Mouse (Mus musculus) ES-E14 (cell line): Measurements from ENCODE around the gene Fpgs. TPM values are rescaled to one million over a fixed set of nuclear protein-coding genes. Genes with fewer than 3 reads are reported as not detected.

Experiments
- DNase-seq: peaks from one replicate; pipeline ENCODE4 v3.0.0-alpha.2; 2013; ENCODE audit warnings: low read depth, low spot score
- H3K27ac ChIP-seq: 2 replicates; pipeline ENCODE4 v1.5.1; 2012; ENCODE audit warnings: low read depth, mild to moderate bottlenecking, low read length, moderate library complexity, mixed read lengths; ENCODE audit not compliant: poor library complexity, insufficient read depth, severe bottlenecking
- H3K36me3 ChIP-seq: 2 replicates; pipeline ENCODE4 v1.6.1; 2012; ENCODE audit warnings: mild to moderate bottlenecking, low read length, moderate library complexity, mixed read lengths; ENCODE audit not compliant: control insufficient read depth, poor library complexity, insufficient read depth, severe bottlenecking
- H3K4me1 ChIP-seq, 2 experiments: fragments of 150-350 bp in 1 of 2; sonication (generic) in 1 of 2; 2 replicates each; pipeline ENCODE4 v1.6.1; 2012; ENCODE audit warnings: low read length in 2 of 2, mild to moderate bottlenecking in 1 of 2, mixed read lengths in 1 of 2; ENCODE audit not compliant: control insufficient read depth in 2 of 2, insufficient read depth in 2 of 2, poor library complexity in 1 of 2
- H3K4me3 ChIP-seq, 2 experiments: fragments of 150-350 bp in 1 of 2; sonication (generic) in 1 of 2; 2 replicates each; pipeline ENCODE4 v1.5.1; 2012; ENCODE audit warnings: low read length in 2 of 2, low read depth in 1 of 2, mild to moderate bottlenecking in 1 of 2, mixed read lengths in 1 of 2; ENCODE audit not compliant: insufficient read depth in 1 of 2, poor library complexity in 1 of 2, severe bottlenecking in 1 of 2
- H3K9ac ChIP-seq: 2 replicates; pipeline ENCODE4 v1.6.1; 2012; ENCODE audit warnings: low read depth, mild to moderate bottlenecking, low read length, mixed read lengths; ENCODE audit not compliant: poor library complexity, insufficient read depth, severe bottlenecking
- H3K9me3 ChIP-seq: fragments of 150-350 bp; sonication (generic); 2 replicates; pipeline ENCODE4 v1.6.1; 2012; ENCODE audit warnings: low read depth, mild to moderate bottlenecking, low read length; ENCODE audit not compliant: control insufficient read depth, insufficient read depth
- CHD2 ChIP-seq: IDR thresholded peaks from 2 replicates; pipeline ENCODE4 v1.6.1; 2014; ENCODE audit warnings: mild to moderate bottlenecking, low read depth, low read length, inconsistent platforms
- HCFC1 ChIP-seq: IDR thresholded peaks from 2 replicates; pipeline ENCODE4 v1.6.1; 2012; ENCODE audit warnings: low read length, inconsistent platforms, borderline replicate concordance; ENCODE audit not compliant: insufficient read depth
- MAFK ChIP-seq: IDR thresholded peaks from 2 replicates; pipeline ENCODE4 v1.6.1; 2014; ENCODE audit warnings: mild to moderate bottlenecking, low read depth, low read length, inconsistent platforms; ENCODE audit not compliant: insufficient read depth
- ZC3H11A ChIP-seq: IDR thresholded peaks from 2 replicates; pipeline ENCODE4 v1.6.1; 2012; ENCODE audit warnings: low read depth, mild to moderate bottlenecking, inconsistent platforms, low read length, borderline replicate concordance
- ZNF384 ChIP-seq: IDR thresholded peaks from 2 replicates; pipeline ENCODE4 v1.6.1; 2012; ENCODE audit warnings: low read depth, low read length, inconsistent platforms
- in situ Hi-C, 2 experiments: fragments of 600-800 bp; cut with MboI; formaldehyde crosslinking; loops; one replicate each; pipeline ENCODE4 v1.15.1; 2025; ENCODE audit warnings: low sequenced_read_pairs in 2 of 2, inconsistent platforms in 1 of 2; ENCODE audit not compliant: unreplicated experiment in 2 of 2
- total RNA-seq: library from RNA; depleted of rRNA; stranded (reverse); fragments of 300-350 nt; gene quantifications from 2 replicates; pipeline ENCODE4 v1.2.3, GENCODE M21; 2012

Gene Fpgs
- total RNA-seq, 1 experiment = 61.2 TPM

DNA sequence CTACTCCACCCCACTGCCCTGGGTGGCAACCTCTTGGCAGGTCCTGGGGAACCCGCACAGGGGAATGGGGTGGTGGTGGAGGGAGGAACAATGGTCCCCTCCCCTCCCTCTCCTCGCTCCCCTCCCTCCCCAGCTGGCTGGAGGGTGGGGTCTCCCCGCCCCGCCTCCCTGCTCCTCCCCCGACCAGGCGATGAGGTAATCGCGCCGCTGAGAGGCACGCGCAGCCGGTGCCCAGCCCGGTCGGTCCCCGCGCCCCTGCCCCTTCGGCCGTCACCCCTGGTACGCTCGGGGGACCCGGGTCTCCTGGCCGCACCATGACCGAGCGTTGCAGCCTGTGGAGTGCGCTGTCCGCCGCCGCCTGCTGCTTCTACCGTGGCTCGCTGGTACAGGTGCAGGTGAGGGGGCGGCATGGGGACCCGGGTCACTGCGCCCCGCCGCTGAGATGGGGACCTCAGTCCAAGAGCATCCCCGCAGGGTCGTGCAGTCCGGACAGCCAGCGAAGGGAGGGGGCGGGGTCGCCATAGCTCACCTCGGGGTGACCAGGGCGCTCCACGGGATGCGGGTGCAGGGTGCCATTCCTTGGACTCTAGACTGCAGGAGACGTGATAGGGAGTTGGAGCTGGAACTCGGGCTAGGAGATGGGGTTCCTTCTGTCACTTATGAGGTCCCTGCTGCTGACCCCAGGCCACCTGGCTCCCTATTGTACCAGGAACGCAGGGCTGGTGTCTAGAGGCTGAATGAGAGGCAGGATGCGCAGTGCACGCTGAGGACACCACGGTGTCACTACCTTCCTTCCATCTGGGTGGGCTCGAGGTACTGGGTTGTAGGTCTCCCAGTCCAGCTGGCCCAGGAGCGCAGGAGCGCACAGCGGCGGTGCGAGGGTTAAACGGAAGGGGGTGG, 37.6 kb upstream of the Fpgs start:
- H3K9ac ChIP-seq = peak overlapping the region; percentile 55; the same call in 1 of the 2 replicates
- H3K27ac ChIP-seq = no peak overlapping the region
- peaks cover 0 to 2% of the 10 kb centered on the region in 2 experiments; a peak in 1 of 4 replicates for H3K4me1 ChIP-seq
- in situ Hi-C loops = no loop called here
- H3K36me3 ChIP-seq = no peaks in the 10 kb centered on the region; the same call in 1 of the 2 replicates
- DNase-seq = no peak
- H3K4me3 ChIP-seq = peak overlapping the region; percentile 65 to 76
- TF ChIP-seq CHD2 (no peak), HCFC1 (no peak), MAFK (no peak), ZNF384 (no peak), ZC3H11A (no peak)
- no peaks in the 10 kb centered on the region for H3K9me3 ChIP-seq

DNA sequence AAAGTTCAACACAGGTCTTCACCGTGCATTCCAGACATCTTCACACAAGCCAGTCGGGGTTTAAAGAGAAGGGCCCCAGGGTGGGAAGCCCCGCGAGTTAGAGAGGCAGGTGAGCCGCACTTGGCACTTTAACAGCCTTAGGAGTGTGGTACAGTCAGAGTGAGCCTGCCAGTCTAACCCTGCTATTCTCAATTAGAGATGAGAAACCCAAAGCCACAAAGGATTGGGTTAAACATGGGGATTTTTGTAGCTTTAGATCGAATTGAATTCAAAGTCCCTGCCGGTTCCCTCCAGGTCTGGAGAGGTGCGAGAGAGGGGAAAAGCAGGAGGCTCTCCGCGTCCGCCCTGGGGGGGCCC, 36.9 kb upstream of the Fpgs start, which contains the start of gene 6330409D20Rik:
Gene 6330409D20Rik (minus strand): TSS at position 101 of the 357 bp plus-strand sequence.
- Histone ChIP-seq H3K4me1 (peaks cover 0 to 2% of the 10 kb centered on the region in 2 experiments; a peak in 1 of 4 replicates), H3K36me3 (no peaks in the 10 kb centered on the region; the same call in 1 of the 2 replicates), H3K9me3 (no peaks in the 10 kb centered on the region), H3K4me3 (peak within 1 kb of the TSS; percentile 65 to 76), H3K9ac (peak within 1 kb of the TSS; percentile 55; the same call in 1 of the 2 replicates), H3K27ac (no peak within 1 kb of the TSS)
- DNase-seq = no peak
- in situ Hi-C loops = no loop called here
- no peak for TF ChIP-seq MAFK
- TF ChIP-seq ZC3H11A = no peak
- no peak for TF ChIP-seq ZNF384
- no peak for TF ChIP-seq CHD2
- TF ChIP-seq HCFC1 = no peak

DNA sequence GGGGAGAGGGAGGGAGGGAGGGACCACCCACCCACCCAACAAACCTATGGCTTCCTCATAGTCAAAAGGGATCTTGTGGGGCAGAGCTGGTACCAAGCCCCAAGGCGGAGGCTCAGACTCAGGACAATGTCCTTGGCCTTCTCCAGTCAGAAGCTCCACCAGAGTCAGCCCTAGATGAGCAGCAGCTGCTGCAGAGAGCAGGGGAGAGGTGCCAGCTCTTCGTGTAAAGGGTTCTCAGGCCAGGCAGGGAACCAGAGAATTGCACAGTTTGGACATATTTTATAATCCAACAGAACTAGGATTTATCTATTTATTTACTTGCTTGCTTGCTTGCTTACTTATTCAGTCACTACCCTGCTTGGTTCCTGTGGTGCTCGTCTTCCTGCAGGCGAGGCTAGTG, 35.4 kb upstream of the Fpgs start:
- no peaks in the 10 kb centered on the region for H3K9me3 ChIP-seq
- H3K4me3 ChIP-seq = no peak overlapping the region
- in situ Hi-C loops = no loop called here
- no peak overlapping the region for H3K9ac ChIP-seq
- no peak overlapping the region for H3K27ac ChIP-seq
- no peaks in the 10 kb centered on the region for H3K36me3 ChIP-seq
- peaks cover 0 to 2% of the 10 kb centered on the region in 2 experiments; a peak in 1 of 4 replicates for H3K4me1 ChIP-seq
- TF ChIP-seq MAFK (no peak), ZC3H11A (no peak), ZNF384 (no peak), HCFC1 (no peak), CHD2 (no peak)
- DNase-seq = no peak

DNA sequence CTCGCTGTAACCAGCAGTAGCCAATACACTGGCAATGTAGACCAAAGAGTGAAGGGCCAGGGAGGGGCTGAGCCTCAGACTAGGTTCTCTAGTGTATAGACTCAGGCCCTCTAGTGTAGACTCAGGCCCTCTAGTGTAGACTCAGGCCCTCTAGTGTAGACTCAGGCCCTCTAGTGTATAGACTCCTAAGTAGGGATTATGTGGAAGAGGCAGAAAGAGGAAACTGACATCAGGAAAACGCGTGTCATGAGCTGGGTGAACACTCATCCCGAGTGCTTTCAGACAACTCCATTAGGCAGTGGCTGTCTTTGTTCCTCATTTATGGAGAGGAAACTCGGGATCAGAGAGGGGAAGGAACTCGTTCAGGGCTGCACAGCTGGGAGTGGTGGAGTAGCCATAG, 33.1 kb upstream of the Fpgs start:
- Histone ChIP-seq H3K9ac (no peak overlapping the region), H3K9me3 (no peaks in the 10 kb centered on the region), H3K4me3 (no peak overlapping the region), H3K36me3 (no peaks in the 10 kb centered on the region), H3K27ac (no peak overlapping the region), H3K4me1 (peaks cover 0 to 2% of the 10 kb centered on the region in 2 experiments; a peak in 1 of 4 replicates)
- TF ChIP-seq MAFK = no peak
- TF ChIP-seq ZC3H11A = no peak
- no peak for TF ChIP-seq HCFC1
- TF ChIP-seq ZNF384 = no peak
- no peak for TF ChIP-seq CHD2
- no peak for DNase-seq
- in situ Hi-C loops = no loop called here
